Mouse (Mus musculus) embryonic facial prominence, embryonic 11.5 days (tissue): Measurements from ENCODE around the gene Kctd8. TPM values are rescaled to one million over a fixed set of nuclear protein-coding genes. Genes with fewer than 3 reads are reported as not detected.
"Not testable (repeated sequence)": the region's sequence is repeated elsewhere in the genome, so short reads cannot be mapped to it uniquely, and the experiment has no call there.

Experiments
- ATAC-seq: fragments of 200-750 bp; cut with Nextera tagmentation; replicated peaks from 2 replicates; pipeline ENCODE4 v1.8.0; 2017; ENCODE audit warnings: low read depth; ENCODE audit not compliant: insufficient number of reproducible peaks, low FRiP score, low TSS enrichment
- DNase-seq: peaks from one replicate; pipeline ENCODE4 v3.0.0-alpha.2; 2015; ENCODE audit warnings: low spot score
- H3K27ac ChIP-seq: fragments of 300-500 bp; sonication (generic); replicated peaks from 2 replicates; pipeline ENCODE4 v1.5.1; 2014; ENCODE audit warnings: mild to moderate bottlenecking, low read depth, low read length, control low read depth
- H3K27me3 ChIP-seq: fragments of 300-500 bp; sonication (generic); 2 replicates; pipeline ENCODE4 v1.6.1; 2014; ENCODE audit warnings: mild to moderate bottlenecking, low read length, moderate library complexity, mixed read lengths; ENCODE audit not compliant: control insufficient read depth, insufficient read depth
- H3K36me3 ChIP-seq: fragments of 300-500 bp; sonication (generic); replicated peaks from 2 replicates; pipeline ENCODE4 v1.6.1; 2014; ENCODE audit warnings: low read depth, mild to moderate bottlenecking, low read length, moderate library complexity, mixed read lengths; ENCODE audit not compliant: control insufficient read depth, insufficient read depth
- H3K4me1 ChIP-seq: fragments of 300-500 bp; sonication (generic); 2 replicates; pipeline ENCODE4 v1.6.1; 2014; ENCODE audit warnings: low read length, mixed read lengths; ENCODE audit not compliant: control insufficient read depth, insufficient read depth
- H3K4me2 ChIP-seq: fragments of 300-500 bp; sonication (generic); 2 replicates; pipeline ENCODE4 v1.6.1; 2014; ENCODE audit warnings: low read depth, mild to moderate bottlenecking, control low read depth, low read length, moderate library complexity
- H3K4me3 ChIP-seq: fragments of 300-500 bp; sonication (generic); 2 replicates; pipeline ENCODE4 v1.5.1; 2014; ENCODE audit warnings: low read depth, low read length, control low read depth
- H3K9ac ChIP-seq: fragments of 300-500 bp; sonication (generic); replicated peaks from 2 replicates; pipeline ENCODE4 v1.6.1; 2014; ENCODE audit warnings: mild to moderate bottlenecking, control low read depth, low read length
- H3K9me3 ChIP-seq: fragments of 300-500 bp; sonication (generic); replicated peaks from 2 replicates; pipeline ENCODE4 v1.6.1; 2016; ENCODE audit warnings: mild to moderate bottlenecking, low read length, inconsistent platforms, mixed read lengths; ENCODE audit not compliant: control insufficient read depth
- WGBS: fragments of 180-500 bp; shearing (Covaris S2); extraction: QIAGEN DNeasy Blood & Tissue Kit; methylation state at CpG from one replicate; pipeline ENCODE4 v1.1.7; 2014; 5-methylcytosine and 5-hydroxymethylcytosine counted together
- polyA plus RNA-seq: library from polyadenylated mRNA; unstranded; fragments of >200 nt; fragmentation: Nextera tagmentation; extraction: Ambion mirVana; gene quantifications from 2 replicates; pipeline ENCODE4 v1.2.1, GENCODE M21; 2014

Gene Kctd8
- polyA plus RNA-seq, 1 experiment from 2014 or later, result 1.3 TPM

DNA sequence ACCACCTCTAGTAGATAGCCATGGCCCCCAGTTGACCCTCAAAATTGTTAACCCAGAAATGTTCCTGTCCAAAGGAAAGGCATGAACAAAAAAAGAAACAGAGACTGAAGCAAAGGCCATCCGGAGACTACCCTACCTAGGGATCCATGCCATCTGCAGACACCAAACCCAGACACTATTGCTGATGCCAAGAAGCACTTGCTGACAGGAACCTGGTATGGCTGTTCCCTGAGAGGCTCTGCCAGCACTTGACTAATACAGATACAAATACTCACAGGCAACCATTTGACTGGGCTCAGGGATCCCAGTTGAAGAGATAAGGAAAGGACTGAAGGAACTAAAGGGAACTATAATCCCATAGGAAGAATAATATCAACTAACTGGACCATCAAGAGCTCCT is 109.8 kb downstream of the Kctd8 start:
- 82% methylated on average over 1 of the region's 1 CpGs for WGBS
- H3K4me3 ChIP-seq, H3K36me3 ChIP-seq: not testable (repeated sequence)

DNA sequence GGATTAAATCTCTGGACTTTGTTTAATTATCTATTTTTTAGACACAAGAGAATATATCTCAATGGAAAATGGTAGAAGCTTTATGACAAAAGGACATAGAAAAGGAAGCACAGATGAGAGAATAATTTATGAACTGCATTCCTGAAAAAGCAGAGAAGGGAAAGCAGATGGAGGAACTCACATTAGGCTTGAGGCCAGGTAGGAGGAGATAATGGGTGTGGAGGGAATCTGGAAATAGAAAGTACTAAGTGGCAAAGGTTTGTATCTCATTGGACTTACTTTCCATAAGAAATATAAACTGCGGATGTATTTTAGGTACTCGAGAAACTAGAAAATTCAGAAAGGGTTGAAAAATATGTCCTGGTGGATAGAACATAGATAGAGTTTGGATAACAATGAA is 114.3 kb downstream of the Kctd8 start:
- Histone ChIP-seq H3K4me1 (no peaks in the 10 kb centered on the region), H3K4me2 (no peak overlapping the region)
- 93% methylated on average over 2 of the region's 2 CpGs for WGBS

More for the DNA sequence above, 109.8 kb downstream of the Kctd8 start:
- not testable (repeated sequence) for H3K9me3 ChIP-seq, H3K4me2 ChIP-seq, H3K27me3 ChIP-seq, H3K4me1 ChIP-seq, H3K9ac ChIP-seq, ATAC-seq, H3K27ac ChIP-seq, DNase-seq

GRCm38 (mm10) chr5:69222608-69223007 is 118.9 kb downstream of the Kctd8 start:
- WGBS, result 80% methylated on average over 1 of the region's 1 CpGs
- Histone ChIP-seq H3K27ac (no peak overlapping the region), H3K9me3 (no peaks in the 10 kb centered on the region), H3K4me1 (no peaks in the 10 kb centered on the region), H3K4me2 (no peak overlapping the region), H3K36me3 (no peaks in the 10 kb centered on the region), H3K9ac (no peak overlapping the region), H3K4me3 (no peak overlapping the region), H3K27me3 (no peaks in the 10 kb centered on the region)
- DNase-seq, result no peak
- no peak for ATAC-seq

More for the DNA sequence above, 114.3 kb downstream of the Kctd8 start:
- ATAC-seq, result no peak
- H3K27me3 ChIP-seq, result no peaks in the 10 kb centered on the region
- no peak for DNase-seq
- H3K36me3 ChIP-seq, result no peaks in the 10 kb centered on the region
- H3K9me3 ChIP-seq, result no peaks in the 10 kb centered on the region
- no peak overlapping the region for H3K27ac ChIP-seq
- H3K9ac ChIP-seq, result no peak overlapping the region
- no peak overlapping the region for H3K4me3 ChIP-seq

DNA sequence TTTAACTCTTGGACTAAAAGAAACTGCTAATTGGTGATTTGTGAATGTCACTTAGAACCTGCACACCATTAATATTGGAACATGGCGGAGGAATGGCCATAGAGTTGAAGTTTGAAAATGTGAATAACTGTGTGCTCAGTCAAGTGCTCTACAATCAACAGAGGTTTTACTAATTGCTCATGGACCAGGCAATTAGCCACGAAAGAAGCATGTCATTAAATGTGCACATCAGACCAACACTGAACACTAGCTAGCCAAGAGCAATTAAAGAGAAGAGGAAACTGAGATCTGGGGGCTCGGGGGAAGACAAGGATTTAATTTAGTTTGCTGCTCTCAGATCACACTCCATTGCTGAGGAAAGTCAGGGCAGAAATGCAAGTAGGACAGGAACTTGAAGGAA is 126.3 kb downstream of the Kctd8 start:
- H3K4me3 ChIP-seq, result no peak overlapping the region
- no peaks in the 10 kb centered on the region for H3K4me1 ChIP-seq
- no peak overlapping the region for H3K27ac ChIP-seq
- no peaks in the 10 kb centered on the region for H3K36me3 ChIP-seq
- ATAC-seq (no peak), DNase-seq (no peak)
- H3K9me3 ChIP-seq, result no peaks in the 10 kb centered on the region
- no peak overlapping the region for H3K9ac ChIP-seq
- WGBS, result 66% methylated on average over 3 of the region's 3 CpGs
- no peaks in the 10 kb centered on the region for H3K27me3 ChIP-seq
- no peak overlapping the region for H3K4me2 ChIP-seq

GRCm38 (mm10) chr5:69209401-69209800 is 132.1 kb downstream of the Kctd8 start:
- Histone ChIP-seq H3K4me1 (no peaks in the 10 kb centered on the region), H3K9me3 (no peaks in the 10 kb centered on the region), H3K27me3 (no peaks in the 10 kb centered on the region), H3K4me2 (no peak overlapping the region), H3K4me3 (no peak overlapping the region), H3K36me3 (no peaks in the 10 kb centered on the region), H3K9ac (no peak overlapping the region), H3K27ac (no peak overlapping the region)
- no peak for DNase-seq
- ATAC-seq, result no peak

DNA sequence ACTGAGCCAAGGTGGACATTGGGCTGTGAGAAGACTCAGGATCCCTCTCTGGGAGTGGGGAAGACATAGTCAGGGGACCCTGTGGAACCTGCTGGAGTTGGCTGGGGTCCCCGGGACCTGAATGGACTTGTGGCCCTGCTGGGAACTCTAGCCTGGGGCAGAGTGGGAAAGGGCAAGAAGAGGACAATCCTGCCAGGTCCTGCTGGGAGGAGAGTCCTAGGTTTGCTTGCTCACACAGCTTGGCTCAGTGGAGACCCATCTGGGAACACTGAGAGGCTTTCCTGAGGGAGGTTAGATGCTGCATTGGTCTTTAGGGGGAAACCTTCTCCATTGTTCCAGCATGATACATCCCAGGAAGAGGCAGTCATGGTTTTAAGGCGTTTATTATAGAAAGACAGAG is 133.8 kb downstream of the Kctd8 start:
- no peaks in the 10 kb centered on the region for H3K27me3 ChIP-seq
- no peak overlapping the region for H3K4me3 ChIP-seq
- no peak overlapping the region for H3K27ac ChIP-seq
- no peaks in the 10 kb centered on the region for H3K9me3 ChIP-seq
- 60% methylated on average over 2 of the region's 2 CpGs for WGBS
- no peak overlapping the region for H3K9ac ChIP-seq
- no peaks in the 10 kb centered on the region for H3K36me3 ChIP-seq
- H3K4me2 ChIP-seq, result no peak overlapping the region
- H3K4me1 ChIP-seq, result no peaks in the 10 kb centered on the region
- DNase-seq (no peak), ATAC-seq (no peak)

- no peak for ATAC-seq
- Histone ChIP-seq H3K27ac (no peak overlapping the region), H3K9ac (no peak overlapping the region), H3K9me3 (no peaks in the 10 kb centered on the region), H3K4me2 (no peak overlapping the region), H3K4me1 (no peaks in the 10 kb centered on the region), H3K4me3 (no peak overlapping the region), H3K27me3 (no peaks in the 10 kb centered on the region), H3K36me3 (no peaks in the 10 kb centered on the region)
- no peak for DNase-seq
- 76% methylated on average over 4 of the region's 4 CpGs for WGBS
These were observed 181.5 kb downstream of the Kctd8 start for GRCm38 (mm10) chr5:69159897-69160509.

DNA sequence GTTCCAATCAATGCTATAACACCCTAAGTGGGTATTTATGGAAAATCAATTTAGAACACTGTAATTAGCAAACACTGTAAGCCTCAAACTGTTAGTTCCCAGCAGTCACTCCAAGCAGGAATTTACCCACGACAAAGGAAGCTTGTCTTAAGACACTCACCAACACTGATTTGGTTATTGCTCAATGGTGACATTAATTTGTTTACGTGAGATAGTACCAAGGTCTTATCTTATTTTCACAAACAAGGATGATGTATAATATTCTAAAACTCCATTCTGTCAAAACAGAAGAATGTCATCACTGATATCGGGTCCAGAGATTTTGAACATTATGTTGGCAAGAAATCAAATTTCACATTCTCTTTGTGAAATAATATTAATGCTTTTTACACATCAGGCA is 185.0 kb downstream of the Kctd8 start:
- H3K4me1 ChIP-seq, result no peaks in the 10 kb centered on the region
- H3K9me3 ChIP-seq, result no peaks in the 10 kb centered on the region
- H3K27ac ChIP-seq, result no peak overlapping the region
- H3K27me3 ChIP-seq, result no peaks in the 10 kb centered on the region
- H3K4me3 ChIP-seq, result no peak overlapping the region
- ATAC-seq (no peak), DNase-seq (no peak)
- H3K36me3 ChIP-seq, result no peaks in the 10 kb centered on the region
- WGBS, result 86% methylated on average over 3 of the region's 3 CpGs
- no peak overlapping the region for H3K4me2 ChIP-seq
- no peak overlapping the region for H3K9ac ChIP-seq
